Mouse (Mus musculus): ENCODE results near the gene Ube2n.

The Ube2n gene

DNA sequence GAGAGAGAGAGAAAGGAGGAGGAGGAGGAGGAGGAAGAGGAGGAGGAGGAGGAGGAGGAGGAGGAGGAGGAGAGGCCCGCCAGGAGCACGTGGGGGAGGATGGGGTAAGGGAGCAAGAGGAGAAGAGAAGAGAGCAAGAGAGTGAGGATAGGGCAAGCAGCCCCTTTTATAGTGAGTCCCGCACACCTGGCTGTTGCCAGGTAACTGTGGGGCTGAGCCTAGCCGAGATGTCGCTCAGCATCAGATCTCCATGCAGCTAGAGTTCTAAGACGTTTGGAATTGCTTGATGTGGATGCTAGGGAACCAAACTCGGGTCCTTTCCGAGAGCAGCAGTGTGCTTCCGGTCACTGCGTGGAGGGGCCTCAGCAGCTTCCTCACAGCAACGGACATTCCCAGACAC lies 79.5 kb downstream of the Ube2n start:
- no peak for DNase-seq (ENCODE audit: low spot score in 2 of 2)

Measured in spleen, postnatal 36 days (tissue).